Mouse (Mus musculus) urinary bladder, adult 18-20 months (tissue): ENCODE data around the gene Rmi2.

ENCODE experiments used
- DNase-seq, 2 experiments: peaks; one replicate each; pipeline ENCODE4 v3.0.0; 2022; ENCODE audit warnings: low spot score in 2 of 2, mixed read lengths in 2 of 2

Gene Rmi2

GRCm38 (mm10) chr16:10866841-10867240 lies 32.0 kb downstream of the Rmi2 start:
- no peak for DNase-seq

- DNase-seq, result no peak
These were observed 32.6 kb downstream of the Rmi2 start for GRCm38 (mm10) chr16:10867501-10867900.

- DNase-seq, result peak in 1 of 2 experiments; percentile 68
These were observed 33.1 kb downstream of the Rmi2 start for GRCm38 (mm10) chr16:10867904-10868440.

GRCm38 (mm10) chr16:10870969-10871368 lies 36.1 kb downstream of the Rmi2 start:
- no peak for DNase-seq

- no peak for DNase-seq
These were observed 38.0 kb downstream of the Rmi2 start for GRCm38 (mm10) chr16:10872825-10873360.

- peak; percentile 52 to 75 for DNase-seq
These were observed 38.8 kb downstream of the Rmi2 start for GRCm38 (mm10) chr16:10873654-10874053.

- DNase-seq, result no peak
These were observed 43.4 kb downstream of the Rmi2 start for GRCm38 (mm10) chr16:10878227-10878626.

- DNase-seq, result peak in 1 of 2 experiments; percentile 35
These were observed 44.6 kb downstream of the Rmi2 start for GRCm38 (mm10) chr16:10879467-10879866.

- no peak for DNase-seq
These were observed 46.5 kb downstream of the Rmi2 start for GRCm38 (mm10) chr16:10881231-10881962.

- DNase-seq, result no peak
These were observed 52.6 kb downstream of the Rmi2 start for GRCm38 (mm10) chr16:10887436-10887835.

- no peak for DNase-seq
These were observed 55.5 kb downstream of the Rmi2 start for GRCm38 (mm10) chr16:10890363-10890762.

GRCm38 (mm10) chr16:10893161-10893560 lies 58.3 kb downstream of the Rmi2 start:
- no peak for DNase-seq

- DNase-seq, result no peak
These were observed 61.0 kb downstream of the Rmi2 start for GRCm38 (mm10) chr16:10895906-10896305.

- DNase-seq, result no peak
These were observed 62.5 kb downstream of the Rmi2 start for GRCm38 (mm10) chr16:10897372-10897771.

- DNase-seq, result no peak
These were observed 65.9 kb downstream of the Rmi2 start for GRCm38 (mm10) chr16:10900736-10901135.

GRCm38 (mm10) chr16:10901956-10902355 lies 67.1 kb downstream of the Rmi2 start:
- no peak for DNase-seq

GRCm38 (mm10) chr16:10902849-10903248 lies 68.0 kb downstream of the Rmi2 start:
- DNase-seq, result no peak

- DNase-seq, result no peak
These were observed 70.8 kb downstream of the Rmi2 start for GRCm38 (mm10) chr16:10905661-10906113.

GRCm38 (mm10) chr16:10910541-10910940 lies 75.7 kb downstream of the Rmi2 start:
- no peak for DNase-seq

- no peak for DNase-seq
These were observed 76.2 kb downstream of the Rmi2 start for GRCm38 (mm10) chr16:10911061-10911460.

GRCm38 (mm10) chr16:10915066-10915465 lies 80.2 kb downstream of the Rmi2 start:
- DNase-seq, result no peak

GRCm38 (mm10) chr16:10916271-10916670 lies 81.4 kb downstream of the Rmi2 start:
- DNase-seq, result no peak

- DNase-seq, result no peak
These were observed 85.0 kb downstream of the Rmi2 start for GRCm38 (mm10) chr16:10919856-10920255.
